Mouse (Mus musculus) heart, adult 2 months (tissue): ENCODE measurements around the gene Ksr2.

Source experiments
- EP300 ChIP-seq: fragments of 200-500 bp; IDR thresholded peaks from 2 replicates; pipeline ENCODE4 v1.6.1; 2011; ENCODE audit warnings: low read depth, low read length, control low read depth; ENCODE audit not compliant: insufficient read depth
- POLR2A ChIP-seq: fragments of 200-500 bp; IDR thresholded peaks from 2 replicates; pipeline ENCODE4 v1.6.1; 2011; ENCODE audit warnings: mild to moderate bottlenecking, low read depth, low read length, control low read depth; ENCODE audit not compliant: insufficient read depth

- TF ChIP-seq EP300 (no peak), POLR2A (no peak)
These were observed 83.3 kb downstream of the Ksr2 start for GRCm38 (mm10) chr5:117497084-117497483.
